Mouse (Mus musculus) lung, postnatal 36 days (tissue): Measurements from ENCODE around the gene Cdk18.

Source experiments
- DNase-seq: peaks from one replicate; pipeline ENCODE4 v3.0.0; 2022; ENCODE audit warnings: mixed read lengths

Gene Cdk18

GRCm38 (mm10) chr1:132111411-132111810 lies 28.1 kb downstream of the Cdk18 start:
- DNase-seq, result no peak

DNA sequence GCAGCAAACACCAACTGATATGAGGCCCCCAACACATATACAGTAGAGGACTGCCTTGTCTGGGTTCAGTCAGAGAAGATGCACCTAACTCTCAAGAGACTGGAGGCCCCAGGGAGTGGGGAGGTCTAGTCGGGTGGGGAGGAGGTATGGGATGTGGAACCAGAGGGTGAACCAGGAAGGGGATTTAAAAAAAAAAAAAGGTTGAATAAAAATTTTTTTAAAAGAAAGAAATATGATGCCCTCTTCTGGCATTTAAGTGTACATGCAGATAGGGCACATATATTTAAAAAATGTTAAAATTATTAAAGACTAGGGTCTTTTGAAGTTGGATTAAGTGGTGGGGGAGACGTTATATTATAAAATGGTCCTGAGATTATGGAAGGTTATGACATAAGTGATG lies 30.1 kb downstream of the Cdk18 start:
- DNase-seq, result no peak

GRCm38 (mm10) chr1:132104353-132104752 lies 35.1 kb downstream of the Cdk18 start:
- no peak for DNase-seq

DNA sequence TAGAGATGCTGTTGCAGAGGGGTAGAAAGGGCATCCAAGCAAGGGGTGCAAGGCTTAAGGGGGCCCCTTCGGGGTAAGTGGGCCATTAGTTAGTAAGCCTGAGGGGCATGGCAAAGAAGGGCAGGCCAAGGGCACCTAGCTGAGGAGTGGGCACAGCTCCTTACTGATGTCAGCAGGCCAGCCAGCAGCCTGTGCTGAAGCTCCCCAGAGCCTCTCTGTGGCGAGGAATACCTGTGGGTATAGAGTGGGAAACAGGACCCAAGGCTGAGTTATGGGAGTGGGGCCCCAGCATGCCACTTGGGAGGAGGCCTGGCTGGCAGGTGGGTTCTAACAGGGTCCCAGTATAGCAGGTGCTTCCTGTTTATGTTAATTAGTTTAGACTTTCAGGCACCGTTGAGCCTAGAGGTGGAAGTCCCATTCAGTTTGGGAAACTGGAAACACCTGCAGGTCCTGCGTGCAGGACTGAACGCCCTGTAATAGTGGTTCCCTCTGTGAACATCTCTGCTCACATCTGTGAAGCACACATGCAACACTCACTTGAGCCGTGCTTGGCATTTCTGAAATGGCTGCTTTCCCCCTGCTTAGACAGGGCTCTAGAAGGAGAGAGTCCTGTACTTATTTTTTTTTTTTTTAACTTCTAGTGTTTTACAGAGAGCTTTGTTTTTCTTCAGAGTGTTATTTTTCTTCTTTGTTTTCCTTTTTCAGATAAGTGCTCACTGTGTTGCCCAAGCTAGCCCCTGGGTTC lies 37.4 kb downstream of the Cdk18 start:
- no peak for DNase-seq

DNA sequence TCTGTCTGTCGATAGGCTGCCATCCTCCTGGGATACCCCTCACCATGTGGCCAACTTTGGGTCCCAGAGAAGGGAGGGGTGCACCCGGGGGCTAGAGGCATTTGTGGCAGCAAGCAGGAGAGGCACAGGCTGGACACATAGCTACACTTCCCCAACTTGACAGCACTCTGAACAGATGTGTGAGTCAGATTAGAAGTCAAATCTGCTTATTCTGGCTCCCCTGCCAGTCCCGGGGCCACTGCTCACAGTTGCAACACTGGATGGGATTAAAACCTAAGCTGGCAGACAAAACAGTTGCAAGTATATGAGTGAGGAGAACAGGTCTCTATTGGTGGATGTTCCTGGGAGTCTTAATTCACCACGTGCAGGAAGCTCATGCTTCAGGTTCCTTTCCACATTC lies 39.7 kb downstream of the Cdk18 start:
- DNase-seq, result no peak

DNA sequence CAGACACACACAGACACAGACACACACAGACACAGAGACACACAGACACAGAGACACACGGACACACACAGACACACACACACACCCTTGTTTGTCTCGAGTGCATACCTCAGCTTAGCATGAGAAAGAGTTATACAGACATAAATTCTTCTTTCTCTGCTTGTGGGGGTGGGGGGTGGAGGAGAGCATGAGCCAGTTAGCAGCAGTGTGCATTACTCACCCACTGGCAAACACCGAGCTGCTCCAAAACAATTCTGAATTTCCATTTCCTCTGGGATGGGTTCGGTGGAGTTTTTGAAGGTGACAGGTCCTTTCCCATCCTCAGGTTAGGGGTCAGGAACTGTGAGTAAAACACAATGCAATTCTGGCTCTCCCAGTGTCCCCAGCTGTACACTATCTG lies 40.5 kb downstream of the Cdk18 start:
- no peak for DNase-seq

DNA sequence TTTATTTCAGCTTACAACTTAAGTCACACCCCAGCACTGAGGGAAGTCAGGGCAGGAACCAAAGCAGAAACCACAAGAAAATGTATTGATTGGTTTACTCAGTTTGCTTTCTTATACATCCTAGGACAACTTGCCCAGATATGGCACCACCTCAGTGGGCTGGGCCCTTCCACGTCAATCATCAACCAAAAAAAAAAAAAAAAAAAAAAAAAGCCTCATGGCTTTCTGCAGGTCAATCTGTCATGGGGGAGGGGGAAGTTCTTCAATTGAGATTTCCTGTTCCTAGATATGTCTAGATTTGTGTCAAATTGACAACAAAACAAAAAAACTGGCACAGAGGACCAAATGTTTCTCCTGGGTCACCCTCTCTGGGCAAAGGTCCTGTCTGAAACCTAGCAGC lies 41.4 kb downstream of the Cdk18 start:
- no peak for DNase-seq

- peak; percentile 44 for DNase-seq
Observed at GRCm38 (mm10) chr1:132095356-132096004, 44.0 kb downstream of the Cdk18 start.

DNA sequence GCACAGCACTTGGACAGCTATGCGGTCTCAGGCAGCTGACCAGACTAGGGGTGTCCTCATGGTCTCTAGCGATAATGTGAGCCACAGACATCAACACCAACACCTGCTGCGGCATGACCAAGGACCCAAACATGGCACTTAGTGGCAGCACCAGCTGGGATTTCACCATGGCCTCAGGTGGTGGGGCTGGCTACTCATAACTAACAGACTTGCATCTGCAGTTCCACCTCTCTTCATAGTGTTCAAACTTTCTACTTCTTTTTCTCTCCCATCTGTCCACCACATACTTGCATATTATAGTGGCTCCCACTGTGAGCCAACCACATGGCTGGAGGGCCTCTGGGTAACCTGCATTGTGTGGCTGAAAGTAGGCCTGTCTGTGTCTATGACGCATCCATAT lies 46.2 kb downstream of the Cdk18 start:
- DNase-seq, result no peak

- no peak for DNase-seq
Observed at GRCm38 (mm10) chr1:132090266-132090665, 49.2 kb downstream of the Cdk18 start.

DNA sequence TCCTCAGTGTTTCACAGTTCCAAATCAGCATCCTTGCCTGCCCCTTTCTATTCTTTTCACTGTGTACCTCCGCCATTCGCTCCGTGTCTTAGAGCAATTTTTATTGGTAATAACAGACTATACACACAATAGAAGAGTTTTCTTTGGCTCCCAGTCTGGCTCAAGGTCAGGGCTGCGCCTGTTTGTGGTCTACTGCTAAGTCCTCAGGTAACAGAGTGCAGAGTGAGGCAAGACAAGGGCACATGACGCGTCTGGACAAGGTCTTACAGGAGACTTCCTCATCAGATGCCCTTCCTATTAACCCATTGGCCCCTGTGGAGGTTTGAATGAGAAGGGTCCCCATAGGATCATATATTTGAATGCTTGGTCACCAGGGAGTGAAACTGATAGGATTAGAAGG lies 49.7 kb downstream of the Cdk18 start:
- peak; percentile 60 for DNase-seq

- DNase-seq, result no peak
Observed at GRCm38 (mm10) chr1:132088181-132088671, 51.3 kb downstream of the Cdk18 start.

GRCm38 (mm10) chr1:132085181-132086049 lies 54.1 kb downstream of the Cdk18 start:
- no peak for DNase-seq

DNA sequence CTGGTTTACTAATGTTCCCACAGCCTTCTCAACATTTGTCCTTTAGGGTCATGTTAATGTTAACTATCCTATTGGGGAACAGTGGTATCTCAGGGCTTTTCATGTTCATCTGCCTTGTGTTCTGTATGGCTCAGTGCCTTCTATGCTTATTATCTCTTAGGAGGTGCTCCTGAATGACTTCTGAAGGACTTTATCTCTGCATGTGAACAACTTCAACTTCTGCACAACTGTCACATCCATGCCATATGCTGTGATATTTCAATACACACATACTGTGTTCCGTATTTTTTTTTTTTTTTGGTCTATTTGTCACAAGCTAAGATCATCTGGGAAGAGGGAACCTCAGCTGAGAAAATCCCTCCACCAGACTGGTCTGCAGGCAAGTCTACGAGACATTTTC lies 61.1 kb downstream of the Cdk18 start:
- DNase-seq, result no peak

- DNase-seq, result peak; percentile 56
Observed at GRCm38 (mm10) chr1:132075576-132075975, 63.9 kb downstream of the Cdk18 start.

- DNase-seq, result no peak
Observed at GRCm38 (mm10) chr1:132070659-132071058, 68.8 kb downstream of the Cdk18 start.

GRCm38 (mm10) chr1:132069436-132069835 lies 70.0 kb downstream of the Cdk18 start:
- no peak for DNase-seq

DNA sequence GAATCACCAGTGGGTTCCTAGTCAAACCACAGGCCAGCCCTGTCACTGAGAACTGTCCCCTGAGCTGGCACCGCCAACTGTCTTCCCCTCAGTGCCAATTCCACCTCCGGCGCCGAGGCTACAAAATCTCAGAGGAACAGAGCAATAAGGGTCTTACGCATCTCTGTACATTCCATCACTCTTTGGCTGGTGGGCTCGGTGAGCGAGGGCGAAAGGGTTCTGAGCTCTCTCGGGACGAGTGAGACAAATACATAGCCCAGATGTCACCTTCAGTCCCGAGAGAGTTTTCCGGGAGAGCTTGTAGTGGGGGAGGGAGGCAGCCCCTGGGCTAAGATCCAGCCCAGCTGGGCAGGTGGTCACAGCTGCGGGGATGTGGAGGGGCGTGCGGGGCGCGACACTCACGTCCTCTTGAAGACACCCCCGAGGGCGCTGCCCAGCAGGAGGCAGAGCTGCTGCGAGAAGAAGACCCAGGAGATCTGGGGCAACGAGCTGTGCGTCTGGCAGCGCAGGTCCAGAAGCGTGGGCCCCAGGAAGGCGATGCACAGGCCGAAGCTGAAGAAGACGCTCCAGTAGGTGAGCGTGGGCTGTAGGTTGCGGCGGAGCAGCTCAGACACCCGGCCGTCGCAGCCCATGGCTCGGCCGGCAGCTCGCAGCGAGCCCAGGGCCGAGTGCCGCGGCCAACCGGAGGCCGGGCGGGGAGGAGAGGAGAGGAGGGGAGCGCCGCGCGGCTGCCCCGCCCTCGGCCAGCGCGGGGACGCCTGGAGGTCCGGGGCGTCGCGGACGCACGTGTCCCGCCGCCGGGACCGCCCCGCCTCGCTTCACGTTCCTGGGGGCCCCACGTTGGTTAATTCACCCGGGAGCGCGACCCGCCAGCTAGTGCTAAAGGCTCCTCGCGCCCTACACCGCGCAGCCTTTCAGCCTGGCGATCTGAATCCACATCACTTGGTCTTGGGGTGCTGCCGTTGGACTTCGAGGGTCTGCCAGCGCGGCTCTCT lies 71.9 kb downstream of the Cdk18 start, which contains the start of gene Mfsd4a:
Gene Mfsd4a, minus strand, starts transcription at position 802 of the 995 bp plus-strand sequence.
- DNase-seq, result peak; percentile 45

DNA sequence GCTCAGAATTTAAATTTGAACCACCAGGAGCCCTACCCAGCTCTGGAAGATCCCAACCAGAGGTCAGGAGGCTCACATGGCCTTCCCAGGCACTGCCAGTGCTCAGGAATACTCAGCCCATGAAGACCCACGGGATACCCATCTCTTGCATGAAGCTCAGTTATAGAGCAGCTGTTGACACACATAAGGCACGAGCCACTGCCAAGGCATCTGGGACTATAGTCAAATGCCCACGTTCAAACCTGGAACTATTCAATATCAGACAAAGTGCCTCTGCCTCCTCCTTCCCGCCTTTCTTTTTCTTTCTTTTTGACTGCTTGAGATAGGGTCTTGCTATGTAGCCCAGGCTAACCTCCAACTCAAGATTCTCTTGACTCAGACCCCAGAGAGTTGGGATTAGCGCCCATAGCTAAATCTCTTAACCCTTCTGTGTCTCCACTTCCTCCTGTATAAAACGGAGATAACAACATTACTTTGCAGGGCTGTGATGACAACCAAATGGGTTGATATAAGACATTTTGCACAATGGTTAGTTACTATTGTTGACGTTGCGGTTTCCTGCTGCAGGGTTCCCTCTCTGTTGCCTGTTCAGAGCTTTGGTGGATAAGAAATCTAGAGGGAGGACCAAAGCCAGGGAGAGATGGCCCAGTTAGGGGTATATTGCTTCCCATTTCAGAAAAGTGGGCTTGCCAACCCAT lies 73.9 kb downstream of the Cdk18 start:
- DNase-seq, result no peak

DNA sequence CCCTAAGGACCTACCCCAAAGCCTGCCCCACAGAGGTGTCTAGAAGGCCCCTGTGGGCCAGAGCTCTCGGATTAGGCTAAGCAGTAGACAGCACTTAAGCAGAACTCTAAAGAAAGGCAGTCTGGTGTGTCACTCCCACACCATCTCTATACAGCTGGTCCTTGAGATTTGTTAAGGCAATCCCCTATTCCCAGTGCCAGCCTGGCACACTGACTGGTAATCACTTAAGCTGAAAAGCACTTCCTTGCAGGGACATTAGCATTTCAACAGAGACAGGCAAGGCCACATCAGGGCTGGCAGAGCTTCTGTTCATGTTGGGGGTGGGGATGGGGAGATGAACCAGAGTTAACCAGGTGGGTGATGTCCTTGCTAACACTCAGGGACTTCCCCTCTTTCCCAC lies 74.5 kb downstream of the Cdk18 start:
- no peak for DNase-seq

DNA sequence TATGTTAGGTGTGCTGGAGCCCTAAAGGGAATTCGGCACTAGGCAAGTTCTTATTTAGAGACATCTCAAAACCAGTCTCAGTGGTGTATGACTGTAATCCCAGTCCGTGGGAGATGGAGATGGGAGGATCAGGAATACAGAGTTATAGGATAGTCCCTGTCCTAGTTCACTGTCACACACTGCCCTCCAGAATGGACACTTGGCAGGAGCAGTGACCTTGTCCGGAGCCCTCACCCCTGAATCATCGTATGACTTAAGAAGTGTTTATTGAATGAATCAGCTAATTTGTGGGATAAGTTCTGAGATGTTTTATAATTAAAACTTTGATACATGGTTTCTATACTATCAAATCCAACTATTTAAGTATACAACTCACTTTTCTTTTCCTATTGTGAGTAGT lies 76.4 kb downstream of the Cdk18 start:
- DNase-seq, result no peak
